Mouse (Mus musculus) mouse embryonic stem cell (cell line): ENCODE results near the gene Vmn1r77.
"Not testable (repeated sequence)": the region's sequence is repeated elsewhere in the genome, so short reads cannot be mapped to it uniquely, and the experiment has no call there.

Experiments
- in situ Hi-C, 2 experiments: fragments of 300-500 bp; cut with MboI; formaldehyde crosslinking; loops; 1 replicate in 1 of 2; 3 replicates in 1 of 2; pipeline ENCODE4 v1.14.3; 2019 to 2020; ENCODE audit warnings: low sequenced_read_pairs in 2 of 2, low pct_unique_long_range_greater_than_20kb in 1 of 2, mixed read lengths in 1 of 2; ENCODE audit not compliant: unreplicated experiment in 1 of 2

Gene Vmn1r77

DNA sequence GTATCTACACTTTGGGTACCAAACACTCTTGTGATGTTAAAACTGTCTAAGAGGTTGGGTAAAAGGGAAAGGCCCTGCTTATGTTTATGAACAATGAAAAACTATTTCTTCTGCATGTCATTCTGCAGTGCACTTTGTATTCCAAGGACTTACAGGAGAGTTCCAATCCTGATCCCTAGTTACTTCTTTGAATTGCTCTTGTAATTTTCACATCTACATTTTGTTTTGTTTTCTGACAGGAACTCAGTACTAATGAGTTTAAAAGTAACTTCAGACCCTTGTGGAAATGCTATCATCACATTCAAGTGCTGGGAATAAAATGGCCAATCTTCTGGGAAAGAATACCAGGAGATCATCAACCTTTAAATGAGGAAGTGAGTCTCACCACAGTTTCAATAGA, at the start of gene Vmn1r77:
TSS of gene Vmn1r77 (plus strand) at position 301 of the 400 bp plus-strand sequence.
- in situ Hi-C loops: not testable (repeated sequence)

DNA sequence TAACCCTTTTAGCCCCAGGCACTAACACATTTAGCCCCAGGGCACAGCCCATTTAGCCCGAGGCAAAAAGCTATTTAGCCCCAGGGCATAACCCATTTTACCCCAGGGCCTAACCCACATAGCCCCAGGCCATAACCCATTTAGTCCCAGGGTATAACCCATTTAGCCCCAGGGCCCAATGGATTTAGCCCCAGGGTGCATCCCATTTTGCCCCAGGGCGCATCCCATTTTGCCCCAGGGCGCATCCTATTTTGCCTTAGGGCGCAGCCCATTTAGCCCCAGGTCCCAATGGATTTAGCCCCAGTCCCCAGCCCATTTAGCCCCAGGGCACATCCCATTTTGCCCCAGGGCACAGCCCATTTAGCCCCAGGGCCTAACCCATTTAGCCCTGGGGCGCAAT, 25.1 kb upstream of the Vmn1r77 start:
- in situ Hi-C loops: not testable (repeated sequence)

DNA sequence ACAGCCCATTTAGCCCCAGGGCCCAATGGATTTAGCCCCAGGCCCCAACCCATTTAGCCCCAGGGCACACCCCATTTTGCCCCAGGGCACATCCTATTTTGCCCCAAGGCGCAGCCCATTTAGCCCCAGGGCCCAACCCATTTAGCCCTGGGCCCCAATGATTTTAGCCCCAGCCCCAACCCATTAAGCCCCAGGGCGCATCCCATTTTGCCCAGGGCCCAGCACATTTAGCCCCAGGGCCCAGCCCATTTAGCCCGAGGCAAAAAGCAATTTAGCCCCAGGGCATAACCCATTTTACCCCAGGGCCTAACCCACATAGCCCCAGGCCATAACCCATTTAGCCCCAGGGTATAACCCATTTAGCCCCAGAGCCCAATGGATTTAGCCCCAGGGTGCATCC, 24.2 kb upstream of the Vmn1r77 start:
- in situ Hi-C loops: not testable (repeated sequence)

DNA sequence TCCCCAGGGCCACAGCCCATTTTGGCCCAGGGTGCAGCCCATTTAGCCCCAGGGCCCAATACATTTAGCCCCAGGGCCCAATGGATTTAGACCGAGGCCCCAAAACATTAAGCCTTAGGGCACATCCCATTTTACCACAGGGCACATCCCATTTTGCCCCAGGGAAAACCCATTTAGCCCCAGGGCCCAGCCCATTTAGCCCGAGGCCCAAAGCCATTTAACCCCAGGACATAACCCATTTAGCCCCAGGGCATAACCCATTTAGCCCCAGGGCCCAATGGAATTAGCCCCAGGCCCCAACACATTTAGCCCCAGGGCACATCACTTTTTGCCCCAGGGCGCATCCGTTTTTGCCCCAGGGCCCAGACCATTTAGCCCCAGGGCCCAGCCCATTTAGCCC, 23.4 kb upstream of the Vmn1r77 start:
- in situ Hi-C loops: no loop called here

DNA sequence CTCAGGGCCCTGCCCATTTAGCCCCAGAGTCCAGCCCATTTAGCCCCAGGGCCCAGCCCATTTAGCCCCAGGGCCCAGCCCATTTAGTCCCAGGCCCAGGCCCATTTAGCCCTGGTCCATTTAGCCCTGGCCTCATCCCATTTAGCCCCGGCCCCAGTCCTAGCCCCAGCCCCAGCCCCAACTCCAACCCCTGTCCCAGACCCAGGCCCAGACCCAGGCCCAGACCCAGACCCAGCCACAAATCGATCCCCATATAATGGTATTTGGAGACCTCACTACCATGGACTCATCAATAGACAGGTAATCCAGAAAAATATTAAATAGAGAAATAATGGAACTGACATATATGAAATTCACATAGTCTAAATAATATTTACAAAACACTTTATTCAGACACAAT, 18.7 kb upstream of the Vmn1r77 start:
- in situ Hi-C loops: not testable (repeated sequence)

DNA sequence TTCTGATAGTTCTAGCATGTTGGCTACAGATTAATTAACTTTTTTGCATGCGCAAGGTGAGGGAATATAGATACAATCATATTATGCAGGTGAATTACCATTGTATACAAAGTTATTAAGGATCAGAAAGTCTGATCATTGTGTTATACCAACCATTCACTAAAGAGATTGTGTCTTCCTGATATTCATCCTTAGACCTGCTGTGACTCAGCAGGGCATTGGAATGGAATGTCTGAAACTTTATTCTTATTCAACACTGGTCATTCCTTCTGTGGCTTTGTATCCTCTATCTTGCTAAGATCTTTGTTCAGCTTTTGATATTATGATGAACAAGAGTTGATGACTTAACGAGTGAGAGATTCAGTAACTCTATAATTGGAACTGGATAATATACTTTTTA, 4.1 kb downstream of the Vmn1r77 start:
- in situ Hi-C loops: no loop called here
